Mouse (Mus musculus): ENCODE results near the gene Frg2f1. TPM values are rescaled to one million over a fixed set of nuclear protein-coding genes. Genes with fewer than 3 reads are reported as not detected.
"Not testable (repeated sequence)": the region's sequence is repeated elsewhere in the genome, so short reads cannot be mapped to it uniquely, and the experiment has no call there.

Frg2f1 gene
- total RNA-seq (2021), result 10 to 100 TPM; 25.5 to 25.7 TPM
- long read RNA-seq, experiment 1, partial matches to known transcripts, result 0 of 7 reads
- long read RNA-seq, experiment 1, other reads (novel, unspliced or antisense), result 7 of 7 reads
- long read RNA-seq, experiment 2, partial matches to known transcripts, result 0 of 17 reads
- long read RNA-seq, experiment 2, other reads (novel, unspliced or antisense), result 15 of 17 reads

- peak; percentile 93 to 94 for DNase-seq (ENCODE audit: low spot score in 2 of 2)
- Histone ChIP-seq H3K4me3 (peak within 1 kb of the TSS; percentile 88), H3K27ac (peak within 1 kb of the TSS; percentile 99)
- no peak for TF ChIP-seq CTCF (conservative IDR thresholded peaks at IDR 0.05)
These were observed at the start of gene Frg2f1 for GRCm38 (mm10) chr4:119539031-119539824. Gene Frg2f1 (minus strand): TSS chr4:119539529.

DNA sequence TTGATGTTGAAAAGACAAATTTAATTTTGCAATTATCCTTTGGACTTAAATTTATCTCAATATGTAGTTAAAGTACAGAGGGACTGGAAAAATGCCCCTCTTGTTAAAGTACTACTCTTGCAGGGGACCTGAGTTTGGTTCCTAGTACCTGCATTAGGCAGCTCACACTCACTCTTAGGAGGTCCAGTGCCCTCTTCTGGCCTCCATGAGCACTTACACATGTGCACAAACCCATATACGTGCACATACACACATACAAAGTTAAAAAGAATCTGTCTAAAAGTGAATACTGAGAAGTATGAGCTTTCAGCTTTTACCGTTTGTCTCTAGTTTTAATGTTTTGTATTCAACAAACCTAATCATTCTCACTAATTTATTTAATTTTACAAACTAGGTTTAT is 48.7 kb upstream of the Frg2f1 start:
- no peak overlapping the region for H3K27ac ChIP-seq
- H3K4me3 ChIP-seq, result no peak overlapping the region
- peak; percentile 50 for TF ChIP-seq CTCF (conservative IDR thresholded peaks at IDR 0.05)
- DNase-seq (ENCODE audit: low spot score in 2 of 2), result no peak

DNA sequence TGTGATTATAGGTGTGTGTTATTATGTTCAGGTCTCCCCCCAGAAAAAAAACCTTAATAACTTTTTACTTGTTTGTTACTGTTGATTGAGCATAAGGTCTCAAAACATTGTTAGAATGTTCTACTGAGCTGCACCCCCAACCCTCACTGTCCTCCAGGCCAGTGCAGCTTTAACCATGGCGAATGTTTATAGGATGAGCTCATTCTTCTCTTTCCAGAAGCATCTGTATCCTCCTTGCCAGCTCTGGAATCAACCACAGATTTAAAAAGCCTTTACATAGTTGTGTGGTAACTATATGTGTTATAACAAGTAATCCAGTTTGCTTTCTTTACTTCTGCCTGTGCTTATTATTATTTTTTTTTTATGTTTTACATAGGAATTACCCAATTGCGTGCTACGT is 36.1 kb upstream of the Frg2f1 start:
- TF ChIP-seq CTCF (conservative IDR thresholded peaks at IDR 0.05), result no peak
- DNase-seq (ENCODE audit: low spot score in 2 of 2), result no peak
- Histone ChIP-seq H3K4me3 (no peak overlapping the region), H3K27ac (no peak overlapping the region)

GRCm38 (mm10) chr4:119574504-119574903 is 35.2 kb upstream of the Frg2f1 start:
- no peak for TF ChIP-seq CTCF (conservative IDR thresholded peaks at IDR 0.05)
- H3K4me3 ChIP-seq, result no peak overlapping the region
- no peak overlapping the region for H3K27ac ChIP-seq
- no peak for DNase-seq (ENCODE audit: low spot score in 2 of 2)

- Histone ChIP-seq H3K27ac (no peak overlapping the region), H3K4me3 (no peak overlapping the region)
- no peak for TF ChIP-seq CTCF (conservative IDR thresholded peaks at IDR 0.05)
- no peak for DNase-seq (ENCODE audit: low spot score in 2 of 2)
These were observed 33.4 kb upstream of the Frg2f1 start for GRCm38 (mm10) chr4:119572682-119573081.

GRCm38 (mm10) chr4:119566322-119566835 is 27.1 kb upstream of the Frg2f1 start:
- no peak overlapping the region for H3K4me3 ChIP-seq
- no peak for DNase-seq (ENCODE audit: low spot score in 2 of 2)
- TF ChIP-seq CTCF (conservative IDR thresholded peaks at IDR 0.05), result no peak
- H3K27ac ChIP-seq, result no peak overlapping the region

GRCm38 (mm10) chr4:119563136-119563535 is 23.8 kb upstream of the Frg2f1 start:
- Histone ChIP-seq H3K4me3 (no peak overlapping the region), H3K27ac (0 out of 2 replicates have a peak overlapping the region, but pooled peaks have one; percentile 0)
- no peak for TF ChIP-seq CTCF (conservative IDR thresholded peaks at IDR 0.05)
- DNase-seq (ENCODE audit: low spot score in 2 of 2), result peak in 1 of 2 experiments; percentile 16

GRCm38 (mm10) chr4:119555466-119555865 is 16.1 kb upstream of the Frg2f1 start:
- no peak overlapping the region for H3K27ac ChIP-seq
- DNase-seq (ENCODE audit: low spot score in 2 of 2), result no peak
- TF ChIP-seq CTCF (conservative IDR thresholded peaks at IDR 0.05), result no peak
- no peak overlapping the region for H3K4me3 ChIP-seq

DNA sequence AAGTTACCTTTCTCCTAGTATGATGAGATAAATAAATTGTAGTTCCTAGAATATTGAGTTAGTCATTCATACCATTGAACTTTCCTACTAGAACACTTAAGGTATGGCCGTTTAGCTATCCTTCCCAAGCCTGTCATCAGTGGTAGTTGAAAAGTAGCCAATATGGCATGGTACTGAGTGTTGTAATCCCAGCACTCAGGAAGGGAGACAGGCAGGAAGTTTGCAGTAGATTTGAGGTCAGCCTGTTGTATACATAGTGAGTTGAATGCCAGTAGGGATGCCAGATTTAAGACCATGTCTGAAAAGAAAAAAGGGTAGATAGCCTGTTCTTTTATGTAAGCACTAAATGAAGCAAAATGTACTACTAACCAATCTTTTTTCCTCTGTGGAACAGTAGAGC is 11.5 kb upstream of the Frg2f1 start:
- TF ChIP-seq CTCF (conservative IDR thresholded peaks at IDR 0.05), result no peak
- no peak overlapping the region for H3K4me3 ChIP-seq
- no peak for DNase-seq (ENCODE audit: low spot score in 2 of 2)
- H3K27ac ChIP-seq, result no peak overlapping the region

- H3K27ac ChIP-seq, result peak overlapping the region; percentile 99
- no peak for TF ChIP-seq CTCF (conservative IDR thresholded peaks at IDR 0.05)
- peak overlapping the region; percentile 88 for H3K4me3 ChIP-seq
- DNase-seq (ENCODE audit: low spot score in 2 of 2), result no peak
These were observed 1.2 kb upstream of the Frg2f1 start for GRCm38 (mm10) chr4:119540533-119540890.

- peak; percentile 34 to 40 for DNase-seq (ENCODE audit: low spot score in 2 of 2)
- no peak for TF ChIP-seq CTCF (conservative IDR thresholded peaks at IDR 0.05)
- Histone ChIP-seq H3K4me3 (peak overlapping the region; percentile 88), H3K27ac (peak overlapping the region; percentile 99)
These were observed 655 bp upstream of the Frg2f1 start for GRCm38 (mm10) chr4:119539836-119540532.

- DNase-seq (ENCODE audit: low spot score in 2 of 2), result no peak
- Histone ChIP-seq H3K4me3 (no peak overlapping the region), H3K27ac (no peak overlapping the region)
- TF ChIP-seq CTCF (conservative IDR thresholded peaks at IDR 0.05), result no peak
These were observed 1.9 kb downstream of the Frg2f1 start for GRCm38 (mm10) chr4:119537436-119537835.

DNA sequence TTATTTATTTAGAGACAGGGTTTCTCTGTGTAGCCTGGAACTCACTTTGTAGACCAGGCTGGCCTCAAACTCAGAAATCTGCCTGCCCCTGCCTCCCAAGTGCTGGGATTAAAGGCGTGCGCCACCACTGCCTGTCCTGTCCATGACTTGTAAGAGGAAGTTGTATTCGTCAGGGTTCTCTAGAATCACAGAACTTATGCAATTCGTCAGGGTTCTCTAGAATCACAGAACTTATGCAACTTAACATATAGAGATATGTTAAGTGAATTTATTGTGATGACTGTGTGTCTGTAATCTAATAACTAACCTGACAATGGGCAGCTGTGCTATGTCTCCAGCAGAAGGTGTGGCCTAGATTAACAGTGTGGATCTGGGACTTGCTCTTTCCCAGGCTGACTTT is 2.7 kb downstream of the Frg2f1 start, which contains the start of gene Foxj3:
Gene Foxj3, plus strand, starts transcription at position 390 of the 400 bp plus-strand sequence.
- H3K4me3 ChIP-seq; DNase-seq (ENCODE audit: low spot score in 2 of 2): not testable (repeated sequence)
- peak within 1 kb of the TSS; percentile 46; the same call in 1 of the 2 replicates for H3K27ac ChIP-seq

Measured in layer of hippocampus, adult 2 months (tissue).